Mouse (Mus musculus): ENCODE results near the gene Ubtf.
"Not testable (repeated sequence)": the region's sequence is repeated elsewhere in the genome, so short reads cannot be mapped to it uniquely, and the experiment has no call there.

Gene Ubtf

DNA sequence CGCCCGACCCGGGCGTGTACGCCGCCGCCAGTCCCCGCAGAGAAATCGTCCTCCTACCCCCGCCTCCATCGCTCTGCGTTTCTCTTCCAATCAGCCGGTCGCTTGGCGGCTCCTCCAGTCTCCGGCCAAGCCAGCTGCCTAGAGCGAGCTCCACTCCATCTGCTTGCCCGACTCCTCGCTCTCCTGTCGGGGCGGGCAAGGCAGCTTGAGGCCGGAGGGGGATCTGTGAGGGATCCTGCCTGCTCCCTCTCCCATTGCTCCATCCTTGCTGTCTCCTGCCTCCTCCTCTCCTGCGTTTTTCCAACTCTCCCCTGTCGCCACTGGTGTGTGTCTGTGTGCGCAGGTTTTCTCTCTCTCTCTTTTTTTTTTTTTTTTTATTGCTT, at the start of gene Ubtf:
Ubtf (minus strand) TSS at position 333 of the 383 bp plus-strand sequence.
- DNase-seq (ENCODE audit: low read depth, low spot score) = peak; percentile 72

DNA sequence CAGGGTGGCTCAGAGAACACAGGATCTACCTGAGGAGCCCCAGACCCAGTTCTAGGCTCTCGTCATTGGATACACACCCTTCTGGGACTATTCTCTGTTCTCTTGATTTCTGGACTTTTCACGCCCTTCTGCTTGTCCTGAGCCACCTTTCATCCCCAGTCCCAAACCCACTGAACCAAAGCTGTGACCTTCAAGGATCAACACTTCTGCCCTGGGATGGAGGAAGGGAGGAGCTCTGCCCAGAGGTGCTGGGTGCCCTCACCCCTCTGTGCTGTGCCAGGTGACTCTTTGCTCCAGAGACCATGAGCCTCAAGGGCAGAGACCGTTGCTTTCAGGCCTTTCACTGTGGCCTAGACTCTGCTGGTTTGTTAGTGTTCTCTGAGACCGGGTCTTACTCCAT, 49.7 kb upstream of the Ubtf start:
- no peak for DNase-seq (ENCODE audit: low read depth, low spot score)

DNA sequence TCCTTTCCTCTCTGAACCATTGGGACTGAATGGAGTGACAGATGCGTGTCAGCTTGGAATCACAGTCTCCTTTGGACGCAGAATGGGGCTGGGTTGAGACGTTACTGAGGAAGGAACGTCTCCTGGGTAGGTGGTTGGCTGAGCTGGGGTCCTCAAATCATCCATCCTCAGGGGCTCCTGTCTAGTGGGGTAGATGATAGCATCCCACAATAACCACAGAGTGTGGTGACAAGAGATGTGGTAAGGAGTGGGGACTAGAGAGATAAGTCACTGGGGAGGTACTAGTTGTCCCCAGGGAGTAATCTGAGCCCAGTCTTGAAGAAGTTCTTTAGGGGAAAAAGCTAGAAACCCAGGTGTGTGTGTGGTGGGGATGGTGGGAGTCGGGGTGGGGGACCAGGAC, 48.8 kb upstream of the Ubtf start:
- DNase-seq (ENCODE audit: low read depth, low spot score) = no peak

DNA sequence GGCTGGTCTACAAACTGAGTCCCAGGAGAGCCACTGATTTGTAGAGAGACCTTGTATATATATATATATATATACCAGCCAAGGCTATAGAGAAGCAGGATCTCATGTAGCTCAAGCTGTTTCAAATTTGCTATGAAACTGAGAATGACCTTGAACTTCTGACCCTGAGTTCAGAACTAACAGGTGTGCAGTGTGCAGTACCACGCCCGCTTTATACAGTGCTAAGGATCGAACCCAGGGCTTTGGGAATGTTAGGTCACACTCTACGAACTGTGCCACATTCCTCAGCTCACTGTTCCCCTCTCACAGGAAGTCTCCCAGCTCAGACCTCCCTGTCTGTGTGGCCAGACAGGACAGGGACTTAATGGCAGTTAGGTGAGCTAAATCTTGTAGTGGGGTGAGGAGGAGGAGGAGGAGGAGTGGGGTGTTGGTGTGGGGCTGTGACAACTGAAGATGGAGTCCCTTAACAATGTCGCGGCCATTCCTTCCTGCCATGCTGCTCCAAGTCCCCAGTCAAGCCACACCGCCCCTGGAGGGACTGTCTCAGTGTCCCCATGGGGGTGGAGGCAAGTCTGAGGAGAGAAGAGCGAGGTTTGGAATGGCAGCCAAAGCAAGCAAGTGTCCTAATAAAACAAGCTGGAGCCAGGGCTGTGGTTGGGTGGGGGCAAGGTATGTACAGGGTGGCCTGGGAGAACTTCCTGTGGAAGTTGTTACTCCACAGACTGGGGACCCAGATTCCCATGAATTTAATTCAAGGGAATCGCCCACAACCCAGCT, 48.1 kb upstream of the Ubtf start:
- peak; percentile 79 for DNase-seq (ENCODE audit: low read depth, low spot score)

DNA sequence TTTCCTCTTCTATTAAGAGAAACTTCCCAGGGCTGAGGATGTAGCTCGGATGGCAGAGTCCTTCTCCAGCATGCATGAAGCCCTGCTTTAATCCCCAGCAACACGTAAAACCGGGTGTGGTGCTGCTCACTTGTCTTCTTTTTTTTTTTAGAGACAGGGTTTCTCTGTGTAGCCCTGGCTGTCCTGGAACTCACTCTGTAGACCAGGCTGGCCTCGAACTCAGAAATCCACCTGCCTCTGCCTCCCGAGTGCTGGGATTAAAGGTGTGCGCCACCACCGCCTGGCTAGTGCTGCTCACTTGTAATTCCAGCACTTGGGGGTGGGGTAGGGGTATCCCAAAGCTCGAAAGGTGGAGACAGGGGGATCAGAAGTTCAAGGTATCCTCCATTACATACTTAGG, 46.6 kb upstream of the Ubtf start, which contains the start of gene Slc4a1:
Slc4a1 (minus strand) TSS at position 101 of the 400 bp plus-strand sequence.
- DNase-seq (ENCODE audit: low read depth, low spot score) = not testable (repeated sequence)

DNA sequence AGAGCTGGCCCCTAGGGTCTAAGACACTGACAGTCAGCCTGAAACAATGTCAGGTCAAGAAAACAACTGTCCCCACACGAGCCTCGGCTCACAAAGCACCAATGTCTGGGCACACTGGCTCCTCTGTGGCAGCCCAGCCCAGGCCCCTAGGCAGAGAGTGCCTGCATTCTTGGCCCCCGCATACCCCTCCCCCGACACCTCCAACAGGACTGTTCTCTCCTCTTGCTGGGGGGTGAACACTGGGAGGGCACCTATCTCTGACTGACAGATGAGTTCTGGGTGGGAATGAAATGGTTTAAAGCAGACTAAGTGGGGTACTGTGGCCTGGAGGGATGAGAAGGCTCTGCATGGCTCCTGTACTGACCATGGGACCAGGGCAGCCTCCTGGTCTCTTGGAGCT, 46.2 kb upstream of the Ubtf start:
- DNase-seq (ENCODE audit: low read depth, low spot score) = no peak

DNA sequence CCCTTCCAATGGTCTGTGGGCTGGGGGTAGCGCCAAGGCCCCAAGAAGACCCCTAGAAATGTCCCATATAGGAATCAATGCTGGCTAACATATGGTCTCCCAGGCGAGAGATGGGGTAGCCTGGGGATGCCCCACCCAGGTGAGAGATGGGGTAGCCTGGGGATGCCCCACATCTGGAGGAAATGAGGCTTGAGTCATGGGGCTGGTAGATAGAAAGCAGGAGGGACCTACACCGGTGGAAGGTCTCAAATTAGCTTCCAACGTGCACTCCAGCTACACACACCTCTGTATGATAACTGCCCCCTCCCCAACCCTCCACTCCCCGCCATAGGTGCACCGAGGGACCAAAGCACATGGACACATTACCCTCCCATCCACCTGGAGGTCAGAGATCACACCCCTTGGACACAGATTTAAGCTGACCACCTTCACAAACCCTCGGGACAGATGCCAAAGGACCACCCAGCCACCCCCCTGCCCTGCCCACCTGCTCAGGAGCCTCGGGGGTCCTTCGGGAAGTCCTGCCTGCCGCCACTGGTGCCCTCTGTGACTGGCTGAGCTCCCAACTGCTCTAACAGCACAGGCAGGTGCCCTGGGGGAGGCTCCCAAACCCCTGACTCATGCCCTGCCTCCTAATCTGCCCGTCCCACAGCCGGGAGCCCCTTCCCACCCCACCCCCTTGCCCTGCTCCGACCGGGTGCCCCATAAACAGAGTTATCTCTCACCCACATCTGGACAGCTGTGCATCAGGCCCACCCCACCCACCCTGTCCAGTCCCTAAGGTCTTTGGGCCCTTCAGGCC, 45.2 kb upstream of the Ubtf start:
- DNase-seq (ENCODE audit: low read depth, low spot score) = no peak

DNA sequence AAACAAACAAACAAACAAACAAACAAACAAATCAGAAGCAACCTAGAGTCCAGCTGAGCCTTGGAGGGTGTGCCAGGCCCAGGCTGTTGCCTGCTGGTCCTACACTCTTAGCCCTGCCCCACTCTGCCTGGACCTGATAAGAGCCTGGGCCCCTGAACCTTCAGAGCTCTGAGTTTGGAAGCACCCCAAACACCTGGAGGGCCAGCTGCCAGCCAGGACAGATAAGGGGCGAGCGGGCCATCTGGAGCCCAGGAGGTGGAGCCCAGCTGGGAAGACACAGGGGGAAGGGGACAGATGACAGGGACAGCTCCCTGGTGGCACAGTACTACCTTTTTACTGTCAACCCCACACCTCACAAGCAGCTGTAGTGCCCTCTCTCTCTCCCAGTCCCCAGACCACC, 44.1 kb upstream of the Ubtf start:
- DNase-seq (ENCODE audit: low read depth, low spot score) = no peak

DNA sequence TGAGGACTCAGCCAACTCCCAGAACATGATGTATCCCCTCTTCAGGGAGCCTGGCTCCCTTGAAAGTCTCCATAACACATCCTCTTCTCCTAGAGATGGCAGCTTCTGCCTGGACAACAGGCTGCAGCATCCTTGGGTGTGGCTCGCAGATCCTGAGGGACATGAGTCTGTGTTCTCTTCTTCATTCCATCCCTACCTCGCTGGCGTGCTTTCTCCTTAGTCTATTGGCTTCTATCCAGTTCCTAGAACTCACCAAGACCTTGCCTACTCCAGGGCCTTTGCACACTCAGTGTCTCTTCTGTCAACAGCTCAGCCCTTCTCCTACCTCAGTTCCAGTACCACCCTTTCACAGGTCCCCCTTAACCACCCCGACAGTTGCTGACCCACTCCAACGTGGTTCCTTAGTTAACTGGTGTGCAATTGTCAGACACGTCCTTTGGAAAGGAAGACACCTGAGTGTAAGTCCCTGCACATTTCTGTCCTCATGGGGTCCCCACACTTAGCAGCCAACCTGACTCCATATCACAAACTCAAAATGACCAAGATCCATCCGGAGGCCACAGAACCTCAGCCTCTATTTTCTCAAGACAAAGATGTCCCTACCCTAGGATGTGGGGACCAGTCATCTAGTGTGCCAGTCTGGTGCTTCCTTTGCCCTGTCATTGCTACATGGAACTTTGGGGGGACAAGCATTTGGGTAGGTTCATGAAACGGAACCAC, 42.4 kb upstream of the Ubtf start:
- DNase-seq (ENCODE audit: low read depth, low spot score) = no peak

DNA sequence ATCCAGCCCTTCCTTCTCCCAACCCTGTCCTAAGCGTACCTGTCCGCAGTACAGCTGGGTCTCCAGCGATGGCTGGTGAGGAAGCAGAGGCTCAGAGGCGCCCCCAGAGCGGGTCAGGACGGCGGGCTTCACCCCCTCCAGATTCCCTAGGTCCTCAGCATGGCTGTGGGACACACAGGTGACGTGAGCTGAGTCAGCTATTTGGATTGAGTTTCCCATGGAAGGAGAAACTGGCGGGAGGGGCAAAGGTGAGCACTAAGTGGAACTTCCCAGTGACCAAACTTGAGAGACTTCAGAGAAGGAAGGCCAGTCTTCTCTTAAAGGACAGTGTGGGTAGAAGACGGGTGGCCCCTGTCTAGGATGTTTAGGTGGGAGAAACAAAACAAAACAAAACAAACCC, 38.8 kb upstream of the Ubtf start:
- DNase-seq (ENCODE audit: low read depth, low spot score) = no peak

DNA sequence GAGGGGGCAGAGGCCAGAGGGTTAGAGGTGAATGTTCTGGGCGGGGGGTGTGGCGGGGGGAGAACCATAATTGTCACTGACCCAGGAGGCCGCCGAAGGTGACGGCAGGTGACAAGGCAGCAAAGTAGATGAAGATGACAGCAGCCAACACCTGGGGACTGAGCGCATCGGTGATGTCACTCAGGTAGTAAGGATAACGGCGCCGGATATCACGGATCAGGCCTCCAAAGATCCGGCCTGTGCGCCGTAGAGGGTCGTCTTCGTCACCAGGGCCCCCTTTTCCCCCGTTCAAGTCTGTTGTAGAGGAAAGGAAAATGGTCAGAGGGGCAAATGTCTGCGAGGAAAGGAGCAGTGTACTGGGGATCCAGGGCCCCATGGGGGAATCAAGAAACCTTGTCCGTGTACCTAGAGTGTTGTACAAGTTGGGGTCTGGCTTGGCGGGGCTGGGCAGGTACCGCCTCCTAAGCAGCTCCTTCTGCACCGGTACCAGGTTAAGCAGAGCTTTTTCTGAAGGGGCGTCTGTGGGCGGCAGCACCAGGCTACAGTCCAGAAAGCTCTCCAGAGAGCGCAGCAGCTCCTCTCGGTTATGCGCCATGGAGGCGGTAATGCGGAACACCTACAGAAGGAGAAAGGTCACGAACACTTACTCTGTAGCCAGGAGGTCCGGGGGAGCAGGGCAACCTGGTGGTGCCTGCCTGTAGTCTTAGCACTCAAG, 37.3 kb upstream of the Ubtf start:
- peak; percentile 31 for DNase-seq (ENCODE audit: low read depth, low spot score)

DNA sequence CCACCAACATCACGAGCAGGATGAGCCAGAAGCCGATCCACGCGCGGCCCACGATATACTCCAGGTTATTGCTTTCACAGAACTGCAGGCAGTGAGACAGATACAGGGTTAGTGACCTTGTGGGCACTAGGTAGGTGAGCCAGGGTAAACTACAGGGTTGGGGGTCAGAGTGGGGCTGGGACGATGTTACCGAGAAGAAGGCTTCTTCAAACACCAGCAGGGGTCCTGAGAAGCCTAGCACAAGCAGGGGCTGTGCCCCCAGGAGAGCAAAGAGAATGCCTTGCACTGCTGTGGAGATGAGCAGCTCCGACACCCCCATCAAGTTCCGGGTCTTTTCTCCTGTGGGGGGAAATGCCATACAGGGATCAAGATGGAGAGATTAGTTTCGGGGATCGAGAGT, 36.6 kb upstream of the Ubtf start:
- no peak for DNase-seq (ENCODE audit: low read depth, low spot score)

DNA sequence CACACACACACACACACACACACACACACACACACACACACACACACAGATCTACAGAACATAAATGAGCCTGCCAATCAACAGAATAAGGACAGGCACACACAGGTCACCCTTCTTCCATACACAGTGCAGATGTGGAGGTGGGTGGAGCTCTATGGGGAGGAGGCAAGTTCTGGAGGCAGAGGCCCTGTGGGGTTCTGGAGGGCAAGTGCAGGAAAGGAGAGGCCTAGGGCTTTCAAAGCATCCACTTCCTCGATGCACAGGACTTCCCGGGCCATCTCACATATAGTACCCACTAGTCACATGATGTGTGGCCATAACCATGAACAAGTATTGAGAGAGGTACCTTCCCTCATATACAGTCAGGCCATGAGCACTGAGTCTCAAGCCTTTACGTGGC, 36.0 kb upstream of the Ubtf start:
- no peak for DNase-seq (ENCODE audit: low read depth, low spot score)

DNA sequence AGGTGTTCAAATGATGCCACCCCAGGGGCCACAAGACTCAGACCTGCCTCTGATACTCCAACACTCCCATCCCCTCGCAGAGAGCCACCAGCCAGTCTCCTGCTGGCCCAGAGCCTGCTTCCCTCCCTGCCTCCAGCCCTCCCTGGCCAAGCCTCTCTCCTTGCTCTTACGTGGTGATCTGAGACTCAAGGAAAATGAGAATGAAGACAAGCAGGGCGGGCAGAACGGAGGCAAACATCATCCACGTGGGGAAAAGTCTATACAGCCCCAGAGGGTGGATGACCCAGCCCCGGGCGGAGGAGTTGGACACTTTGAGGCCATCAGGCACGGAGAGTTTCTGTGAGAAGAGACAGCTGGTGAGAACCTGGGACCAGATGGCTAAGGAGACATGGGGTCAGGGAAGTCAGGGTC, 33.5 kb upstream of the Ubtf start:
- DNase-seq (ENCODE audit: low read depth, low spot score) = no peak

DNA sequence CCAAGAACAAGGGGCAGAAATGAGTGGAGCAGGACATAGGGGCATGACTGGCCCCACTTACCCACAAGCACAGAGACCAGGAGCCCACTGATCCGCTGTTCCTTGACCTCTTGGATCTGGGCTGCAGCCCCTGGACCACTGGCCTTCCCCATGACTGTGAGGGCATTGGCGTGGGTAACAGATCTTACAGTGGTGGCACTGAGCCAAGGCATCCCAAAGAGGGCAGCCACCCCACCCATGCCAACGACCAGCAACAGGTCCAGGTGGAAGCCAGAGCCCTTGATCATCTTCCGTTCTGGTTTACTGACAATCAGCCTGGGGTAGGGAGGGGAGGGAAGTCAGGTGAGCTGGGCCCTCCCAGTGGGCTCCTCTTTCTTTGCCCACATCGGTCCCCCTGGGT, 32.8 kb upstream of the Ubtf start:
- no peak for DNase-seq (ENCODE audit: low read depth, low spot score)

DNA sequence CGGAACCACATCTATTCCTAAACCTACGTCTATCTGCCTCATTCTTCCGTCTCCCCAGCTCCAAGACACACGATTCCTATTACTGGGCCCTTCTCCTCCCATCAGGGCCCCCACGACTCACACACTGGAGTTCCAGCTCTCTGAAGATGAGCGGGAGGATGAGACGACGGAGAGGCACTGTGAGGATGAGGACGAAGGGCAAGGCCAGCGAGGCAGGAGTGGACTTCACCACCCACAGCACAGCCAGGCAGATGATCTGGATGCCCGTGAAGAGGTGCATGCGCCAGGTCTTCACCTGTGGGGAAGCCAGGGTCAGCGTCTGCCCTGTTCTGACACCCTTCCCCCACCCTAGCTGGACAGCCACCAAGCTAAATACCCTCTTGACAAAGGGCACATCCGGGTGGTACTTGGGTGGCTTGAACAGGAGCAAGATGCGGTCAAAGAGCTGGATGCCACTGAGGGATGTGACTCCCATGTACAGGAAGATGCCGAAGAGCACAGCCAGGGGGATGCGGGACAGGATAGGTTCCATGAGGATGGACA, 31.5 kb upstream of the Ubtf start:
- no peak for DNase-seq (ENCODE audit: low read depth, low spot score)

DNA sequence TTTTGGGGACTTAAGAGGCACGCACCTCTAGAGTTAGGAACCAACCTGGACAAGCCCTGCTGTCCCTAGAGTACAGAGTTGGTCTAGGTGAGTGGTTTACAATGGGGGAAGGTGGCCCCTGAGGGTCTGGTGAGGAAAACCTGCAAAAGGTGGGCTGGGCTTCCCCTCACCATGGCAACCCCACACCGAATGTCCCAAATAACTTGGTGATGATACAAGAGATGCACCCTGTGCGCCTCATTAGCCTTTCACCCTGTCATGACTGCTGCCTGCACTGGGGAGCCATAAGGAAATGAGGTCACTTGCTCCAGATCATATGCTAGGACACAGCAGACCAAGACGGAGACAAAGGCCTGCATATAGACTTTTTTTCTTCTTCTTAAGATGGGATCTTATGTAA, 30.9 kb upstream of the Ubtf start:
- DNase-seq (ENCODE audit: low read depth, low spot score) = no peak

DNA sequence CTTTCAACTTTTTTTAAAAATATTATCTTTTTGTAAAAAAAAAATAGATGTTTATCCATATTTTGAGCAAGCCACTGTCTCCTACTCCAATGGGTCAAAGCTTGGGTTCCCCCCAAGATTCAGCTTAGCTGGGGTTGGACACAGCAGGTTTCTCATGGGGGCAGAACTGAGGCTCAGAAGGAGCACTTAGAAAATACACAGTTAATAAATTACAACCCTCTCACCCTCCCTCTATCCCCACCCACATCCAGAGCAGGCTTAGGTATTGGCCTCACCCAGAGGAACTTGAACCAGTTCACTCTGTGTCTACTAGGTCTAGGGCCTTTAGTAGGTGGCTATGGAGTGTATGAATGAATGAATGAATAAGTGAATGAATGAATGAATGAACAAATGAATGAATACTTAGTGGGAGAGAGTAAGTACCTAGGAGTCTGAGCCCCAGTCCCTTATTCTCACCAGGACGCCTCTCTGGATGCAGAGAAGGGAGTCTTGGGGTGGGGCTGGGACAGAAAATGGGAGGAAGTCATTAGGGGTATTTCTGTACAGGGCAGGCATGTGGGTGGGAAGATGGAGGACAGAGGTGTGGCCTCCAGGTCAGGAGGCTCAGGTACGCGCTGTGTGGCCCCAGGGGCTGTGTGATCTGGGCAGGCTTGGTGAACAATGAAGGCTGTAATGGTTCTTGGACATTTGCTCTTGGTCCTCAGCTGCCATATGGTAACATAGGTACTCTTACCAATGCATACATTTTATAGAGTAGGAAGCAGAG, 29.8 kb upstream of the Ubtf start:
- DNase-seq (ENCODE audit: low read depth, low spot score) = no peak

DNA sequence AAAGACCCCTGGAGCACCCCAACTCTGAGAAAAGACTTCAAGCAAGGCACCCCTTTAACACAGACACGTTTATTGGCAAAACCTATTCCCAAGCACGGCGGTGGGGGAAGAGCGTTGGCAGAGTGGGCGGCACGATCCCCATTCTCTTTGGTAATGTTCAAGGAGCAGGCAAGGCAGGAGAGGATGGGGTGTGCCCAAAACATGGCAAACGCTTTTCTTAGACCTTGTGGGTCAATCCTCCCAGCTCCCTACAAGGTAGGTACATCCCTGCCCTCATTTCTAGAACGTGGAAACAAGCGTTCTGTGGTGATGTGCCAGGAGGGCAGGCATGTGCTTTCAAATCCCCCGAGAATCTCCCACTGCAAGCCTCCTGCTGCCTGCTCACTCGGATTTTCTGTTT, 29.2 kb upstream of the Ubtf start:
- no peak for DNase-seq (ENCODE audit: low read depth, low spot score)

DNA sequence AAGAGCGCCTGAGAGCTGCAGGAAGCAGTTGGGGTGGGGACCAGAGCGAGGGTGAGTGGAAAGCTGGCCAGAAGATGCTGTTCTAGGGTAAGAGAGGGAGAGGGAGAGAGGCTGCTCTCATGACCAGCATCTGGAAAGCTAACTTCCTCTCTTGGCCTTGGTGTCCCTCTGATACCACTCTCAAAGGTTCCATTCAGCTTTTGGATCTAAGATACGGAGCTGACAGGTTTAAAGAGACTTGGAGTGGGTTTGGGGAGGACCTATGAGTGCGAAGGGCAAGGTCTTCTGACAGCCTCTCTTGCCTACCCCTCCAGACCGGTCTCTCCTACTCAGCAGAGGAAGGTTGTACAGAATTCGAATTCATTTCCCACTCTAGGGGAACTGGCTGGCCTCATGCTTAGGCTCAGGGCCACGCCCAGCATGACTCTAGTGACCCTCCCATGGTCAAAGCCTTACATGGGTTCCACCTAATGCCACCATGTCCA, 28.6 kb upstream of the Ubtf start:
- DNase-seq (ENCODE audit: low read depth, low spot score) = no peak

DNA sequence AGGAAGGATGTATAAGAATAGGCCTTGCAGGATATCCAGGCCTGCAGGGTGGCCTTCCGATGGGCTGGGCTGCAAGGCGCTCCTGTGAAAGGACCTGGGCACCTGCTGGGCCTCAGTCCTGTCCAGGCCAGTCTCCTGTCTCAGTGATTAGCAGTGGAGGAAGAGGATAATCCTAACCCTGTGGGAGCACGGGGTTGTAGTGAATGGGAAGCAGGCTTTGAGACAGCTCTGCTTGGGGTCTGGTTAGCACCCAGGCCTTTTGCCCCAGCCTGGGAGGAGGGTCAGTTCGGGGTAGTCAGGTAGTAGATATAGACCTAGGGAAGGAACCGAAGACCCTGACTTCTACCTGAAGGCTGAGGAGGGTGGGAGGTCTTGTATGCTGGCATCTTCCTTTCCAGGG, 28.1 kb upstream of the Ubtf start:
- no peak for DNase-seq (ENCODE audit: low read depth, low spot score)
